Mouse (Mus musculus): Measurements from ENCODE around the gene Ccr10. TPM values are rescaled to one million over a fixed set of nuclear protein-coding genes. Genes with fewer than 3 reads are reported as not detected.
A peak's percentile ranks its signal among the peaks of the same experiment; 100 is the strongest.

Ccr10 gene
- polyA plus RNA-seq, 2 experiments: not detected

DNA sequence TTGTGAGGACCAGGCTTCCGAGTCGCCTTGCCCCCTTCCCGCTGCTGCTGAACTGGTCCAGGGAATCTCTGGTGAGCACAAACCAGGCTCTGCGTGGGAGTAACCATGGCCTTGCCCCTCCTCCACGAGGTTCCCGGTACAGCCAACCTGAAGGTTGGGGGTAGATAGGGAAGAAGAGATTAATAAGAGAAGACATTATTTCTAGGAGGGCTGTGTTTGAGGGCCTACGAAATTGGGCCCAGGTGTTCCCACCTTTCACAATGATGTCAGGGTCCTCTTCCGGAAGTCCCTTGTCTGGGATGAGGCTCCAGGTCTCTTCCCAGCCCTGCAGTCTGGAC lies 7.3 kb downstream of the Ccr10 start:
- ATAC-seq (ENCODE audit: insufficient read depth) (no peak), DNase-seq (ENCODE audit: low read depth in 3 of 3, low spot score in 3 of 3) (no peak)
- Histone ChIP-seq H3K4me1 (replicated peaks; ENCODE audit: control insufficient read depth in 2 of 2, insufficient read depth in 2 of 2, low read length in 1 of 2) (peaks cover 0 to 7% of the 10 kb centered on the region in 2 experiments; a peak in 1 of 4 replicates), H3K27me3 (ENCODE audit: control insufficient read depth, insufficient read depth, low read length) (peaks cover 100% of the 10 kb centered on the region), H3K4me2 (ENCODE audit: low read depth) (no peak overlapping the region), H3K4me3 (ENCODE audit: insufficient read depth in 1 of 2, low read depth in 2 of 2, low read length in 2 of 2) (no peak overlapping the region), H3K9me3 (ENCODE audit: control insufficient read depth, low read length) (no peaks in the 10 kb centered on the region), H3K27ac (no peak overlapping the region), H3K36me3 (replicated peaks; ENCODE audit: control insufficient read depth, insufficient read depth, low read depth) (no peaks in the 10 kb centered on the region), H3K9ac (replicated peaks) (no peak overlapping the region)
- TF ChIP-seq CTCF (IDR thresholded peaks at IDR 0.05; ENCODE audit: low read depth): no peak
- TF ChIP-seq EP300 (IDR thresholded peaks at IDR 0.05; ENCODE audit: low read depth): no peak
- WGBS (ENCODE audit: insufficient replicate concordance): 33% methylated on average over 8 of the region's 8 CpGs

DNA sequence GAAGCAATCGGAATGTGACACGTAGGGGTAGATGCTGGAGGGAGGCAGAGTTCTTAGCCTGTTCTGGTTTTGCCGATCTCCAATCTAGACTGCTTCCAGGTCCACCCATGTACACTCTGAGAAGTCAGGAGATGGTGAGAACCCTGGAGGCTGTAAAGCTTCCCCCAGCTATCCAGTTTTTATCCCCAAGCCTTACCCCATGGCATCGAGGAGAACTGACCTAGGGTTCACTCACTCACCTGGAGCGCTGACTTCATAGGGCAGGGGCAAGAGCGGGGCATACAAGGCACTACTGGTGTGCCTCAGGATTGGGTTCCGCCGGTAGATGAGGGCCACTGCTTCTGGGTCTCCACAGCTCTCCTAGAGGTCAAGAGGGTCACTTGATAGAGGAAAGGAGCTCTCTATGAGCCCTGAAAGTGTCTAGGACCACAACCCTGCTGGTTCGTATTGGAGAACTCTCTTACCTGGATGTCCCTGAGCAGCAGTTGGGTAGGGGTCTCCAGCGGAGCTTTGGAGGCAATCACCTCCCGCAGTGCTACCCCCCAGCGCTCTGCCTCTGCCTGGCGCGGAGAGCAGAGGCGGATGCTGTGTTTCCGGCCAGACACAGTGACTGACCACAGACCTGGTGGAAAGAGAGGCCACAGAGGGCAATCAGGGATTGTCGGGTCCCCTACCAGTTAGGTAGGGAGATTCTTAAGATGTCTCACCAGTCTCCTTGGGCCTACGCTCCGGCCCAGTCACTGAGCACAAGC lies 7.9 kb downstream of the Ccr10 start:
- H3K4me1 ChIP-seq (replicated peaks; ENCODE audit: control insufficient read depth in 2 of 2, insufficient read depth in 2 of 2, low read length in 1 of 2): peaks cover 0 to 5% of the 10 kb centered on the region in 2 experiments; a peak in 1 of 4 replicates

DNA sequence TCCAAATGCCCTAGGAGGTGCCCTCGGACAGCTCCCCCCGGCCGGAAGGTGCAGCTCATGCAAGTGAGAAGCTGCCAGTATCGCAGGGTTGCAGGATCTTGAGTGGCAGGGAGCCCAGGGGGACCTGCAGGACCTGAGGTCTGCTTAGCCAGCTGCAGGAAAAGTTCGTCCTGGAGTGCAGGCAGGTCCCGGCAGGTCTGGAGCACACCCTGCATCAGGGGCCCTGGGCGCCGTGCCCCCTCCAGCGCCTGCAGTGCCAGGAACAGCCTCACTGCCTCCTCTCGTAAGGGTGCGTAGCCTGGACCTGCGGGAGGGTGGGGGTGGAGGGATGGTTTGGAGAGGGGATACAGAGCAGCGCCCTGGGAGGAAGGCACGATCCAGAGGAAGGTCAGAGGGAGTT lies 8.9 kb downstream of the Ccr10 start:
- Histone ChIP-seq H3K27me3 (ENCODE audit: control insufficient read depth, insufficient read depth, low read length) (peaks cover 92% of the 10 kb centered on the region), H3K4me1 (replicated peaks; ENCODE audit: control insufficient read depth in 2 of 2, insufficient read depth in 2 of 2, low read length in 1 of 2) (no peaks in the 10 kb centered on the region), H3K9ac (replicated peaks) (no peak overlapping the region), H3K36me3 (replicated peaks; ENCODE audit: control insufficient read depth, insufficient read depth, low read depth) (no peaks in the 10 kb centered on the region), H3K27ac (no peak overlapping the region), H3K4me3 (ENCODE audit: insufficient read depth in 1 of 2, low read depth in 2 of 2, low read length in 2 of 2) (no peak overlapping the region), H3K4me2 (ENCODE audit: low read depth) (no peak overlapping the region), H3K9me3 (ENCODE audit: control insufficient read depth, low read length) (no peaks in the 10 kb centered on the region)
- TF ChIP-seq CTCF (IDR thresholded peaks at IDR 0.05; ENCODE audit: low read depth) (no peak), EP300 (IDR thresholded peaks at IDR 0.05; ENCODE audit: low read depth) (no peak)
- DNase-seq (ENCODE audit: low read depth in 3 of 3, low spot score in 3 of 3) (no peak), ATAC-seq (ENCODE audit: insufficient read depth) (no peak)
- 58% methylated on average over 14 of the region's 14 CpGs for WGBS (ENCODE audit: insufficient replicate concordance)

More for the DNA sequence above, 7.9 kb downstream of the Ccr10 start:
- H3K36me3 ChIP-seq (replicated peaks; ENCODE audit: control insufficient read depth, insufficient read depth, low read depth): no peaks in the 10 kb centered on the region
- ATAC-seq (ENCODE audit: insufficient read depth): no peak
- H3K4me2 ChIP-seq (ENCODE audit: low read depth): no peak overlapping the region
- H3K9me3 ChIP-seq (ENCODE audit: control insufficient read depth, low read length): no peaks in the 10 kb centered on the region
- H3K4me3 ChIP-seq (ENCODE audit: insufficient read depth in 1 of 2, low read depth in 2 of 2, low read length in 2 of 2): no peak overlapping the region
- H3K9ac ChIP-seq (replicated peaks): no peak overlapping the region
- H3K27ac ChIP-seq: no peak overlapping the region
- peaks cover 100% of the 10 kb centered on the region for H3K27me3 ChIP-seq (ENCODE audit: control insufficient read depth, insufficient read depth, low read length)
- 32% methylated on average over 19 of the region's 19 CpGs for WGBS (ENCODE audit: insufficient replicate concordance)
- DNase-seq (ENCODE audit: low read depth in 3 of 3, low spot score in 3 of 3): no peak
- TF ChIP-seq EP300 (IDR thresholded peaks at IDR 0.05; ENCODE audit: low read depth): no peak
- no peak for TF ChIP-seq CTCF (IDR thresholded peaks at IDR 0.05; ENCODE audit: low read depth)

DNA sequence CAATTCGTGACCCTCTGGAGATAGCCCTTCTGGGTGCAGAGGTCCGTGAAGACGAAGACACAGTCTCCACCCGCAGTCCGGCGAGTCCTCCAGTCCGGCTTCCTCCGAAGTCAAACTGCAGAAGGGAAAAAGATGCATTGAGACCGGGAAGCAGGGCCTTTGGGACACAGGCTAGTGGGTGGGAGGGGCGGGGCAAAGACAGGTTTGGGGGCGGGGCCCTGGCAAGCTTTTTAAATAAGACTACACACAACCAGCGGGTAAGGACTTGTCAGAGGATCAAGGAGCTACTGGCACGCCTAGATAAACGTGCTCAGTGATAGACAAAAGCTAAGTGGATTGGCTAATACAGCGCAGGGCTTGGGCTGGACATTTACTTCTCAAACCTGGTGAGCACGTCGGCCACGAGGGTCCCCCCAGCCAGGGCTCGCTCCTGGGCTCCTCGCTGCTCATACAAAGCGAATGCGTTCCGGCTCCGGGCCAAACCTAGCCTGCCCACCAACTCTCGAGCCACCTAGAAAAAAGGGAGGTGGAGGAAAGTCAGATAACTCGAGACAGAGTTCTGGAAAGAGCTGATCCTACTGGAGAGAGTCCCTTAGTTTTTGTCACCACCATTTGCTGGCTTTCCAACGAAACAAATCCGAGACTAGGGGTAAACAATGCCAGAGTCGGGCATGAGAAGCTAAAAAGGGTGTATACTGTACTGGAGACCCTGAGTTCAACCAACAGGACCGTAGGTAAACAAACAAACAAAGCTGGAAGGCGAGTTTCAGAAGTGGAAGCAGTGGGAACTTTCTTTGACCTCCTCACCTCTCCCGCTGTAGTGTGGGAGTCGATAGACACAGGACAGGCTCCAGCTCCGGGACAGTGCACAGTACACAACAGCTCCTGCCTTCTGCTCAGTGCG lies 10.3 kb downstream of the Ccr10 start:
- WGBS (ENCODE audit: insufficient replicate concordance): 11% methylated on average over 35 of the region's 35 CpGs
- DNase-seq (ENCODE audit: low read depth in 3 of 3, low spot score in 3 of 3) (no peak), ATAC-seq (ENCODE audit: insufficient read depth) (peak; percentile 48; the same call in 1 of the 2 replicates)
- H3K27ac ChIP-seq: no peak overlapping the region
- no peaks in the 10 kb centered on the region for H3K36me3 ChIP-seq (replicated peaks; ENCODE audit: control insufficient read depth, insufficient read depth, low read depth)
- no peak overlapping the region for H3K9ac ChIP-seq (replicated peaks)
- peak overlapping the region; percentile 16; the same call in 1 of the 2 replicates for H3K4me2 ChIP-seq (ENCODE audit: low read depth)
- TF ChIP-seq CTCF (IDR thresholded peaks at IDR 0.05; ENCODE audit: low read depth) (no peak), EP300 (IDR thresholded peaks at IDR 0.05; ENCODE audit: low read depth) (no peak)
- no peaks in the 10 kb centered on the region for H3K4me1 ChIP-seq (replicated peaks; ENCODE audit: control insufficient read depth in 2 of 2, insufficient read depth in 2 of 2, low read length in 1 of 2)
- H3K9me3 ChIP-seq (ENCODE audit: control insufficient read depth, low read length): no peaks in the 10 kb centered on the region
- H3K27me3 ChIP-seq (ENCODE audit: control insufficient read depth, insufficient read depth, low read length): peaks cover 77% of the 10 kb centered on the region
- H3K4me3 ChIP-seq (ENCODE audit: insufficient read depth in 1 of 2, low read depth in 2 of 2, low read length in 2 of 2): no peak overlapping the region

DNA sequence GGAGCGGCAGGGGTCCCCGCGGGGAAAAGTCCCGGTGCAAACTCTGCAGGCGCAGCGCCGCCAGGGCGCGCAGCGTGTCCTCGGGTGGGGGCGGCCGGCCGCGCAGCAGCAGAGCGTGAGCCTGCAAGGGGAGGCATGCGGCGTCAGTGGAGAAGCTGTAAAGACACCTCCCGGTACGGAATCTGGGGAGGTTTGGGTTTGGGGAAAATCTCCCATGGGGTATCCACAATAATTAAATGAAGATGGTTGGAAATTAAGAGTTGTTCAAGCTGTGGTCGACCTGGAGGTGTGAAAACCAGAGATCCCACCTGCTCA lies 10.9 kb downstream of the Ccr10 start:
- DNase-seq (ENCODE audit: low read depth in 3 of 3, low spot score in 3 of 3): no peak
- H3K27me3 ChIP-seq (ENCODE audit: control insufficient read depth, insufficient read depth, low read length): peaks cover 71% of the 10 kb centered on the region

More for the DNA sequence above, 10.9 kb downstream of the Ccr10 start:
- H3K4me2 ChIP-seq (ENCODE audit: low read depth): peak overlapping the region; percentile 24
- H3K9me3 ChIP-seq (ENCODE audit: control insufficient read depth, low read length): no peaks in the 10 kb centered on the region
- TF ChIP-seq EP300 (IDR thresholded peaks at IDR 0.05; ENCODE audit: low read depth) (no peak), CTCF (IDR thresholded peaks at IDR 0.05; ENCODE audit: low read depth) (no peak)
- no peaks in the 10 kb centered on the region for H3K4me1 ChIP-seq (replicated peaks; ENCODE audit: control insufficient read depth in 2 of 2, insufficient read depth in 2 of 2, low read length in 1 of 2)
- H3K9ac ChIP-seq (replicated peaks): no peak overlapping the region
- peak overlapping the region in 1 of 2 experiments; percentile 12; a peak in 1 of 4 replicates for H3K4me3 ChIP-seq (ENCODE audit: insufficient read depth in 1 of 2, low read depth in 2 of 2, low read length in 2 of 2)
- 27% methylated on average over 21 of the region's 21 CpGs for WGBS (ENCODE audit: insufficient replicate concordance)
- no peak overlapping the region for H3K27ac ChIP-seq
- H3K36me3 ChIP-seq (replicated peaks; ENCODE audit: control insufficient read depth, insufficient read depth, low read depth): no peaks in the 10 kb centered on the region
- ATAC-seq (ENCODE audit: insufficient read depth): no peak

Data from liver, embryonic 14.5 days (tissue).